Mouse (Mus musculus) heart, postnatal 10 days (tissue): ENCODE data around the gene Retsat. TPM values are rescaled to one million over a fixed set of nuclear protein-coding genes. Genes with fewer than 3 reads are reported as not detected.
A peak's percentile ranks its signal among the peaks of the same experiment; 100 is the strongest.

Source experiments
- DNase-seq, 2 experiments: peaks; one replicate each; pipeline ENCODE4 v3.0.0; 2021
- intact Hi-C: fragments of 180-260 bp; cut with DNase I; formaldehyde crosslinking; loops from one replicate; pipeline ENCODE4 v1.15.1; 2025
- total RNA-seq, 2 experiments: library from RNA; stranded (reverse); gene quantifications; 2 replicates each; pipeline ENCODE4 v1.2.3; 2021

Retsat gene
- total RNA-seq: 100 to 1,000 TPM; 141 to 152 TPM

DNA sequence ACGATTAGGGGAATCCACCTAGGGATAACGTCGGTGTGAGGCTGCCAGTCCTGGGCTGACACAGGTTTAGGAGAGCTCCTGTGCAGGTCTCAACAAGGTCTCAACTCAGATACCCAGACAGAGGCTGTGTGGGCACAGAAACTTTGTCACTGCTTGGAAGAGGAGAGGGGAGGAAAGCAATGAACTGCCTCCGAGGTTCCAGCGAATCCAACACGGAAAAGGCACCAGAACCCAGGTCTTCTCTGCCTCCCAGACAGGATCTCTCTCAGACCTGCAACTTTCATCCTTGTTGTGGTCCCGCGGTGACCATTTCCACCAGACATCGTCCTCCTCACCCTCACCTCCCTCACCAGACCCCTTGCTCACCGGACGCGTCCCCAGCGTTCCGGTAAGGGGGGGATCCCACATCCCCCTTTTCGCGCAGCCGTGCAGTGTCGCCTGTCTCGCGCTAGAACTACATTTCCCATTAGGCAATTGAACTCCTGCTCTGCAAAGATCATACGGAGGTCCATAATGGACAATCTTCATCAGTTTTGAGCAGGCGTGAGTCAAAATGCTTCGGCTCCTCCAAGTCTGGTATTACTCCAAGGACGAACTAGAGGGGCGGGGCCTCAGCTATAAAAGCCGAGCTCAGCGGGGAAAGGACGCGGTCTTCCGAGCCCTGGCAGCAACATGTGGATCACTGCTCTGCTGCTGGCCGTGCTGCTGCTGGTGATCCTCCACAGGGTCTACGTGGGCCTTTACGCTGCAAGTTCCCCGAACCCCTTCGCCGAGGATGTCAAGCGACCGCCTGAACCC is at the start of gene Retsat, which contains the start of gene Elmod3:
Gene Retsat, plus strand, starts transcription at position 520 of the 798 bp plus-strand sequence.
Gene Elmod3, minus strand, starts transcription at position 458 of the 798 bp plus-strand sequence.
- DNase-seq: peak; percentile 97
- intact Hi-C loops: no loop called here

DNA sequence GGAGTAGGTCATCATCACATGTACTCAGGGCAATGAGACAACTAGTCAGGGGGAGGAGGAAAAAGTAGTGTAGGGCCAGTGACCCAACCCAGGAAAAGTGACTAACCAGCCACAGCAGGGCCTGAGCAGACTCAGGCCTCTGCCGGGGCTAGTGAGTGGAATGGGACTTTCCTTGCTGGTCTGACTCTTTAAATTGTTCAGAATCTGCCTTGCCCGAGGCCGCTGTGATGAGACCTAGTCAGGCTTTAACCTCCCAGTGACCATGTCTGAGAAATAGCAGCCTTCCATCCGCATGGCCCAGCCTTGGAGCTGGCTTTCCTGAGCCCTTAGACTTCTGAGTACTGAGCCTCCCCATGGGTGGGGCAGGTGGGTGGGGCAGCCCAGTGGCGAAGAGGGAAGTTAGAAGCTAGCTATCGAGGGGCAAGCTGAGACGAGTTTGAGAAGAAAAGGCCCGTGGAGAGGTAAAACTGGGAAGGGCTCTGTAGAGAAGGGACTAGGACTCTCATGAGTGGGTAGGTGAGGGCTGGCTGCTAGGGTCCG is 49.2 kb upstream of the Retsat start:
- peak in 1 of 2 experiments; percentile 54 for DNase-seq
- intact Hi-C loops: no loop called here

DNA sequence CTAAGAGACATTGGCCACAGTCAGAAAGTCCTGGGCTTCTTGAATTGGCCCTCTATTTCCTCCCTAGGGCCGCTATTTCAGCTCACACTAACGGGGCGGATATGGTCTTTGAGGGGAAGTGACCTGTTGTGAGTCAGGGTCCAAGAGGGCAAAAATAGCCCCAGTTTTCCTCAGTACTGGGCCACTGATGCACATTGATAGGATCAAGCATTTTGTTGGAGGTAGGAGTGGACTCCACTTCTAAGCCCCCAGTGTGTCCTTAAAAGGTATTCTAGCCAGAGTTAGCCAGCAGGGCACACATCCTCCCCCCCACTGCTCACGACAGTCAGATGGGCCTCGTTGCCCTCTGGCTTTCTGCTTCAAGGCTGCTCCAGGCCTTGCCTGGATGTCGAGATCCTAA is 48.2 kb upstream of the Retsat start:
- DNase-seq: no peak
- intact Hi-C loops: no loop called here

DNA sequence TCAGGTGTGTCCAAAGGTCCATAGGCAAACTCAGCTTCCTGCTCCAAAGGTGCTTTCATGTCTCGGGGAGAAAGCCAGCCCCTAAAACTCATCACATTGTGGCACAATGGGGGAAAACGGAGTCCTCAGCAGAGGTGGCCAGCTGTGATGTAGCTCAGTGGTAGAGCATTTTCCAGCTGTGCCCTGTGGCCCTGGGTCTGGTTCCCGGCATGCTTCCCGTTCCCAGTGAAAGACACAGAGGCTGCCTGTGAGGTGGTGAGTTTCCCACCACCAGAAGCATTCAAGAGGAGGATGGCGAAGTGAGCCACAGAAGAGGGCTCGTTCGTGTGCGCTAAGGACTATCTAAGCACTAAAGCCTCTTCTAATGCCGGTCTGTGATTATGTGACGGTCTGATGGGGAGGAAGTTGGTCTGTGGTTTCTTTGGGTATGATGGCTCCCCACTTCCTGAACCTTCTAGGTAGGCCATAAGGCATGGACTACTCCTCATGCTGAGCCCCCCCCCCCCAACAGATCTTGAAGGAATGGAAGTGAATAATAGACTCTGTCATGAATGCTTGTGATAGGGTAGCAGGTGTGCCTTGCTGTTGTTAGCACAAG is 47.7 kb upstream of the Retsat start:
- intact Hi-C loops: no loop called here
- no peak for DNase-seq

DNA sequence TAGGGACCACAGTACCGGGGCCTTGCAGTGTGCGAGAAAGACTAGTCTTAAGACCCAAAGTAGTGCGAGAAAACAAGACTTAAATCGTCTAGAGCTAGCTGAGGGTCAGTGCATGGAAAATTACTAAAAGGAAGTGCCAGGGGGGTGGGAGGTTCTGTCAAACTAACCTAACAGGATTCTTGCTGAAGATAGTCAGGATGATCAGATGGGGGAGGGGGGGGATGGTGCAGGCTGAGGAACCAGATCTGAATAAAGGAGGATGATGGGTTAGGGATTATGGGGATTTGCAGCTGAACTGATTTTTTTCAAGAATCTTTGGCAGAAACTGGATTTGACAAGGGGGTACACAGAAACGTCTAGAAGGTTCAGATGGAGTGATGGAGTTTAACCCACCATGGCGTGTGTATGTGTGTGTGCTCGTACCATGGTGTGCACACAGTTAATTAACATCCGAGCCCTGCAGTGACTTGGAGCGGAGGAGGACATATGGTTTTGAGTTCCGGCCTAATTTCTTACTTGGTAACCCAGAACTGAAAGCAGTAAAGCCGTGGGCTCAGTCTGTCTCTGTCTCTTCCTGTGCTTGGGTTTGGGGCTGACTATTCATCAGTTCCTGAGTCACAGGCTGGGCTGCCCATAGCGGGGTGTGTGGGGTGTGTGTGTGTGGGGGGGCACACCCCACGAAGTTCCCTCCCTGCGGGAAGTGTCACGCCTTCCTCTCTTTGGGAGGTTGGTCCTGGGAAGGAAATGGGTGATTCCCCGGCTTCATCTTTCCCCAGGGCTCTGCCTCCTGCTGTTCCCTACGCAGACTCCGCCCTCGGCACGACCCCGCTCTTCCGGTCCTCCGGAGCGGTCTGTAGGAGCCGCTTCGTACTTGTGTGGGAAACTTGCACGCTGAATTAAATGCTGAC is 45.9 kb upstream of the Retsat start:
- DNase-seq: peak; percentile 77 to 78
- intact Hi-C loops: loop anchor here (2.0 kb wide), 1 partner anchor 16 kb away; no protein-coding TSS in a partner anchor

DNA sequence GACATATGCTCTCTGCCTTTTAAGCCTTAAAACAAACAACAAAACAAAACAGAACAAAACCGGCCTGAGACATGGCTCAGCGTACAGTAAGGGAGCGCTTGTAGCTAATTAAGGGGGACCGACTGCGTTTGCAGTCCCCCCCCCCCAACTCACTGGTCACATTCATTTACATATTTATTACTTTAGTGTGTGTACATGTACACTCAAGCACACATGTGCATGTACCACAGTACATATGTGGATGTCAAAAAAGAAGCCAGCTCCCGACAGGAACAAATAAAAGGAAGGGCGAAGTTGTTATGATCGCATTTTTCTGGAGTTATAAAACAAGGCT is 45.2 kb upstream of the Retsat start:
- no peak for DNase-seq
- intact Hi-C loops: loop anchor here (2.0 kb wide), 1 partner anchor 16 kb away; no protein-coding TSS in a partner anchor

DNA sequence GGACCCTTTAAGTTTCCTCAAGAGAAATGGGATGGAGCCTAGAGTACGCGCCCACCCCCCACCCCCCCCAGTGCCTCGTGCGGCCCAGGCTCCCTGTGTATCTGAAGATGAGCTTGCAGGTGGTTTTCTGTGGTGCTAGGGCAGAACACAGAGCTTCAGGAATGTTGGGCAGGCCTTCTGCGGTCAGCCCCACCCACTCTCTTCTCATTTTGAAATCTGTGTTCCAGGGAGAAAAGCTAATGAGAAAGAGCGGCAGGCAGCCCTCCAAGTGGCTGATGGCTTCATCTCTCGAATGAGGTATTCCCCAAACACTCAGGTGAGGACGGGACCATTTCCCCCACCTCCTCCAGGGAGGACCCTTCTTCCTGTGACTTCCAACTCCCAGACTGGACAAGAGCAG is 37.5 kb upstream of the Retsat start:
- intact Hi-C loops: no loop called here
- DNase-seq: no peak

DNA sequence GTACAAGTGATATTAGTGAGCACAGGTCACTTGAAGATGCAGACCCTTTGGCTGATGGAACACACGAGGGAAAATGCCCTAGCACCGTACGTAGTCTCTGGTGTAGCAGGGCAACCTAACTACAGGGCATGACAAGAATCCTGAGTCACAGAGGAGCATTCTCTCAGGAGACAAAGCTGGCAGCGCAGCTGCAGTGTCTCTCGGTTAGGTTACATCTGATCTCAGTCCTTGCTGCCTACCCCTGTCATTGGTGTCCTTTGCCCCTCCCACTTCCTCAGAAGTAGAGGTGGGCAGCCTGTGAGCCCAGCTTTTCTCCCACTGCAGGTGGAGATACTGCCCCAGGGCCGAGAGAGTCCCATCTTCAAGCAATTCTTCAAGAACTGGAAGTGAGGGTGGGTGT is 35.8 kb upstream of the Retsat start:
- DNase-seq: no peak
- intact Hi-C loops: no loop called here

DNA sequence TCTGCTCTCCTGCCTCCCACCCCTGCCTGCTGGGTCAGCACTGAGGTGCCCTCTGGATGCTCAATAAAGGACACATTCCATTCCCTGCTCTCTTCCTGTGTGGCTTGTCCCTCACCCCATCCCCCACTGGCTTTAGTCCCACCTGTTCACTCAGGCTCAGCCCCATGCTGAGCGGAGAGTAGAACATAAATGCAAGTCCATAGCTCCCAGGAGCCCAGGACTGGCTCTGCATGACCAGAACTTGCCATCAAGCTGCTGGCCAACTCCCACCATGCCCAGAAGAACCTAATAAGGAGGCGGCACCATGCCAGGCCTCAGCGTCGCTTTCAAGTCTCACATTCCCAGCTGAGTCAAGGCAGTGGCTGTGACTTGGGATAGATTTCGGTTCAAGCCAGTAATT is 35.4 kb upstream of the Retsat start:
- intact Hi-C loops: no loop called here
- no peak for DNase-seq

DNA sequence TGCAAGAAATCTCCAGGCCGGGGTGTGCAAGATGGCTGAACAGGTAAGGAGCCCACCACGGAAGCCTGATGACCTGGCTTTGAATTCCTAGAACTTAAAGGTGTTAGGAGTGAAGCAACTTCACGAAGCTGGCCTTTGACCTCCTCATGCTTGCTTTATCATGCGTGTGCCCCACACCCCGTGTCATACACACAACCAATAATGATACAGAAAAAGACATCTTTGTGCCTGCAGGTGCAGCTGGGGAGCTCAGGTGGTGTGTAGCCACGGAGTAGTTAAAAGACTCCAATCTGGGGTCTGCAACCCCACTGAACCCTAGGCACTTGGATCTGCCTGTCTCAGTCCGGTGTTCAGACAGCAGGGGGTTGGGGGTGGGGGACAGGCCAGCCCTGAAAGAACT is 32.8 kb upstream of the Retsat start:
- intact Hi-C loops: no loop called here
- no peak for DNase-seq

DNA sequence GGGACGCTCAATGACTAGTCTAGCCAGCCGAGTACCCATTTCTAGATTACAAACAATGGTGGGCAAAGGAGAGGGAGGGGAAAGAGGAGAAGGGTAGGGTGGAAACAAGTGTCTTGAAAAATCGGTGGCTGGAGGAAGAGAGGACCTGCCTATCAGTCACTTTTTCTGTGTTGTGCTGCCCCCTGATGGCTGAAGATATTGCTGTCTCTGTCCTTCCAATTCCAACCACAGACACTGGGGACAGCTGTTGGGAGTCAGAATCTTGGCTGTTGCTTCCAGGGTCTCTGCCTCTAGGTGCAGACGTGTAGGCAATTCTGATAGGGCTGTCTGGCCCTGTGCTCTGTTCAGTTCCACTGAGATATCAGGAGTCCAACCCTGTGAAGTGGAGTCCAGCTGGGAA is 32.2 kb upstream of the Retsat start:
- DNase-seq: peak; percentile 93 to 97
- intact Hi-C loops: loop anchor here (1.0 kb wide), 3 partner anchors 31 to 159 kb away; no protein-coding TSS in a partner anchor

DNA sequence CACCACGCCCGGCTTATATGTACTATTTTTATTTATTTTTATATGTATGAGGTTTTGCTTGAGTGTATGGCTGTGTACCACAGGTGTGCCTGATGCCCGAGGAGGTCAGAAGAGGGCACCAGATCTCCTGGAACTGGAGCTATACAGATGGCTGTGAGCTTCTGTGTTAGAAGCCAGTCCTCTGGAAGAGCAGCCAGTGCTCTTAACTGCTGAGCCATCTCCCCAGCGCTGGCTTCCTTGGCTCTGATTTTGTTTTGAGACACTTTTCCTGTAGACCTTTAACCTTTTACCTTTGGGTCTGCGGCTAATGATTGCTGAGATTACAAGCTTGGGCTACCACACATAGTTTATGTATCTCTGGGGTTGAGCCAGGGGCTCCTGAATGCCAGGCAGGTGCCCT is 30.8 kb upstream of the Retsat start:
- peak in 1 of 2 experiments; percentile 34 for DNase-seq
- intact Hi-C loops: no loop called here

DNA sequence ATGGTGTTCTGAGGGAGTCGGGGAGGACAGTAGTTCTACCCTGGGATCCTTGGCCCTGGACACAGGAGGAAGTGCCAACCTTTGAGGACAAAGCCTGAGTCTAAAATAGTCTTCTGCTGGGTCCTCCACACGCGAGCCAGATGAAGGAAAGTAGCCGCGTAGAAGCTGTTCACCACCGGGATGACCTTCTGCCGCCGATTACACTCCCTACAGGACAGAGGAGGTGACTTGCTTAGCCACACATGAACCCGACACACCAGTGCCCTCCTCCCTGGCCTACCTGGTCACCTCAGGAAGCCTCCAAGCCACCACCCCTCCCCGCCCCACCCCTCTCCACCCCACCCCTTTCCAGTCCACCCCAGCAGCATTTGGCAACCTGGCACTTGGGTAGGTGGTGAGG is 29.5 kb upstream of the Retsat start:
- intact Hi-C loops: no loop called here
- peak in 1 of 2 experiments; percentile 31 for DNase-seq

DNA sequence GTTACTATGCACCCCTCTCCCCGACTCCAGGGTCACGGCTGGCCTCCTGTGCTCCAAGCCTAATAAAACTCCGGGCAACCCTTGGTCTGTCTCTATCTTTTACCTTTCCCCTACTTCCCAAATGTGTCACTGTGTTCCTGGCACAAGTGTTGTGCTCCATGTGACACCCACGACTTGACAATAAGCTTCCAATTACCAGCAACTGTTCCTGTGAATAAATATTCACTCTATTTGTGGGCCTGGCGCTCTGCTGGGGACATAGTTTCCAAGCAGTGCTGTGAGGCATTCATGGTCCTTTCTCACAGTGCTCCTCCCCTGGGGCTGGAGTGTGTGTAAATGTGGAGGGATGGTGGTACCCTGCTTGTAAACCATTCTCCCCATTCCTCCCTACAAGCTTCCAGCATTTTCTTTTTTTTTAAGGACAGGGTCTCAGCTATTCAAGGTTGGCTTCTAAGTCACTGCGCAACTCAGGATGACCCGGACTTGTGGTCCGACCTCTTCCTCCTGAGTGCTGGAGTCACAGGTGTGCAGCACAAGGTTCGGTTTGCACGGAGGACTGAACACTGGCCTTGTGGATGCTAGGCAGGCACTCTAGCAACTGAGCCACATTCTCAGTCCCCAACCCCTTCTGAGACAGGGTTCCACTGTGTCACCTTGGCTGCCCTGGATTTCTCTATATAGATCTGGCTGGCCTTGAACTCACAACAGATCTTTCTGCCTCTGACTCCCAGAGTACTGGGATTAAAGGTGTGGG is 27.5 kb upstream of the Retsat start:
- intact Hi-C loops: no loop called here
- peak; percentile 59 to 70 for DNase-seq

DNA sequence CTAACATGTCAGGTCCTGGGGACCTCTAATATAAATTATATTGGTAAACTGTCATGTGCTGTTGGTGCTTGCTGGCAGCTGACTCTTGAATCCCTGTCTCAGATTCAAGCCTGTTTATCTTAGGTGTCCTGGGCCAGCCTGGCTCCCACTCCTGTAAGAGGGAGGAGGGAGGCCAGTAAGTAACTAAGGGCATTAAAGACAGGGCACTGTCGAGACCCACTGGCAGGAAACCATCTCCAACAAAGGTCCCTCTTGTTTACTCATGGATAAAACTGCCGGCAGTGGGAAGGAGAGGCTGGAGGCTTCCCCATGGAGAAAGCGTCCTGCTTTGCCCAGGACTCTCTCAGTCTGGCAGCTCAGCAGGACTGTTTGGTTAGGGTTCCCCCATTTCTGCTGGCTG is 26.4 kb upstream of the Retsat start:
- intact Hi-C loops: no loop called here
- DNase-seq: no peak

DNA sequence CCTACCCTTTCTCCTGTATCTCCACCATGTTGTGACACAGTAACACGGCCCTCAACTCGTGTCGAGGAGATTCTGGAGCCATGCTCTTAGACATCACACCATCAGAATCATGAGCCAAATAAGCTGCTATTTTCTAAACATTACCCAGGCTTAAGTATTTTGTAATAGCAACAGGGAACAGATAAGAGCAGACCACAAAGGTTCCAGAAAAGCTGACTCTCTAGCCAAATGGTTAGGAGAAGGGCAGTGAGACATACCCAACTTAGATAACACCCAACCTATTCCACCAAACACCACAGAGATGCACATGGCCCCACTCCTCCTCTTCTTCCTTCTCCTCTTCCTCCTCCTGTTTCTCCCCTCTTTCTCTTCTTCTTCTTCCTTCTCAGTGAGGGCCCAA is 22.2 kb upstream of the Retsat start:
- no peak for DNase-seq
- intact Hi-C loops: no loop called here

DNA sequence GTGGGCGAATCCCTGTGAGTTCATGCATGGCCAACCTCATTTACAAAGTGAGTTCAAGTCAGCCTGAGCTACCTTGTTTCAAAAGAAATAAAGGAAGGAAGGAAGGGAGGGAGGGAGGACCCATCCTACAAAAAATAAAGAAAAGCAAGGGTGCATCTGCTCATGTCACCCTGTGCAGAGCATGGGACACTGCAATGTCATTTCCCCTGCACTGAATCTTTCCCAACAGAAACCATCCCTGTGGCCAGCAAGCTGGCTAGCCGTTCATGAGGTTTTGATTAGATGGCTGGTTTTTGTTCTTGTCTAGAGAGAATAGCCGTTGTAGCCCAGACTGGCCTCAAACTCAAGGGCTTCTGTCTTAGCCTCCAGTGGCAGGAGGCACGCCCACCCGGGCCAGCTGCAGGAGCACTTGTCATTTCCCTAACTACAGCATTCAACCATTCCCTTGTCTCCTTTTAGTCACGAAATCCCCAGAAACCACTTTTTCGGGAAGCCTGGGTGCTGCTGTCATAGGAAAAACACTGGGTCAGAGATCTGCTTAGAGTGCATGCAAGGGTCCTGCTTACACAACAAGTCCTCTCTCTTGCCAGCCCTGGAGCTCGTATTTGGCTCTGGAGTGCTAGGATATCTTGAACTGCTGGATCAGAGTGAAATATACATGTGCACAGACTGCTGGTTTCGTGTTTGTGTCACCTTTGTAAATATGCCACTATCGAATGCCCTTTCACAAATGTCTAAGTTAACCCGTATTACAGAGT is 16.5 kb upstream of the Retsat start:
- DNase-seq: no peak
- intact Hi-C loops: no loop called here

DNA sequence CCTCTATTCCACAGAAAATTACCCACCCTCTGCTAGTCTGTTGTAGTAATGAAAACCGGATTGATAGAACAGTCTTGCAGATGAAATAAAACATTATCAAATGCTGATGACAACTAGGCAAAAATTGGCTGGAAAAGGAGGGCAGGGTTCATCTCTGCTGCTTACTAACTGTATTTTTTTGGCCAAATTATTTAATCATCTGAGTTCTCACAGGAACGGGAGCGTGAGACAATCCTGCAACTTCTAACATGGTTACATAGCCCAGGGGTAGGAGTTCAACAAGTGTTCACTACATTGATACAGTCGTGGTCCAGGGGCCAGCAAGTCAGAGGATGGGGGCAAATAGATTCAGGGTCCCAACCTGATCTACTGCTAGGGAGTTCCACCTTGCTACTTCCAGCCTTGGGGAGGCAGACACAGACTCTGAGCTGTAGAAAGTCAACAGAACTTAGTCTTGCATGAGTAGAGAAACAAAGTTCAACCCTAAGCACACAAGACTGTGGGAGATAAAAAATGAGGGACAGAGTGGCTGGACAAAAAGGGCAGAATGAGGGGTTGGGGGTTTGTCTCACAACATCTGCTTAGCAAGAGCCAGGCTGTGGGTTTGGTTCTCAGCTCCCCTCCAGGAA is 14.9 kb upstream of the Retsat start:
- DNase-seq: no peak
- intact Hi-C loops: no loop called here

DNA sequence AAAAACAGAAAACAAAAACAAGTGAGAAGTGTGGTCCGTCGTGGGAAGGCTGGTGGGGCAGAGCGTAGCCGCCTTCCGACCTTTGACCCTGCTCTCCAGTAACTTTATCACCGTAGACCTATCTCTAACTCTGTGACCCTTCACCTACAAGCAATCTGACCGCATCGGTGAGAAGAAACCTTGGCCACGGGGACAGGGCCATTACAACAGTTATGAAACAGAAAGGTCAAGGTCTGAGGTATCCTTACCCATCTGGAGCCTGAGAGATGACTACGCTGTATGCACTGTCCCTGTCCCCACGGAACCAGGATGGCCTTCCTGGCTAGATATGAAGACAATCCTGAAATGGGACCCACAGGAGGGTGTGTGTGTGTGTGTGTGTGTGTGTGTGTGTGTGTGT is 14.1 kb upstream of the Retsat start:
- intact Hi-C loops: no loop called here
- DNase-seq: no peak
